Mouse (Mus musculus): Measurements from ENCODE around the gene Ube2q2.
A peak's percentile ranks its signal among the peaks of the same experiment; 100 is the strongest.
"Not testable (repeated sequence)": the region's sequence is repeated elsewhere in the genome, so short reads cannot be mapped to it uniquely, and the experiment has no call there.

Ube2q2 gene

GRCm38 (mm10) chr9:55243280-55243679 lies 94.6 kb downstream of the Ube2q2 start:
- DNase-seq: no peak

- no peak for DNase-seq
Observed at GRCm38 (mm10) chr9:55244079-55244478, 95.4 kb downstream of the Ube2q2 start.

DNA sequence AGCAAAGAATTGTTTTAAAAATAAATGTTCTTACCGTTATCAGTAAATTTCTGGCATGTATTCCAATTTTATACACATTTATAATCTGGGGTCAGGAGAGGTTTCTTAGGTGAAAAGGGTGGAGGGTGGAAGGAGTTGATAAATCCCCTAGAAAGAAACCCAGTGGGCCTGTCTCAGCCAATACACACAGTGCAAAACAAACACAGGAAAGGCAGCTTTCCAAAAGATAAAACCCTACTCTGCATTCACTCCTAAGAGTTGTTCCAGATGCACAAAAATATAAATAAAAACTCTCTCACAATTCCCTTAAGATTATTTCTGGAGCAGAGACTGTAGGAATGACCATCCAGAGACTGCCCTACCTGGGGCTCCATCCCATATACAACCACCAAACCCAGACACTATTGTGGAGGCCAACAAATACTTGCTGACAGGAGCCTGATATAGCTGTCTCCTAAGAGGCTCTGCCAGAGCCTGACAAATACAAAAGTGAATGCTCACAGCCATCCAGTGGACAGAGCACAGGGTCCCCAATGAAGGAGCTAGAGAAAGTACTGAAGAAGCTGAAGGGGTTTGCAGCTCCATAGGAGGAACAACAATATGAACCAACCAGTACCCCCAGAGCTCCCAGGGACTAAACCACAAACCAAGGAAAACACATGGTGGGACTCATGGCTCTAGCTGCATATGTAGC lies 96.5 kb downstream of the Ube2q2 start:
- not testable (repeated sequence) for DNase-seq

DNA sequence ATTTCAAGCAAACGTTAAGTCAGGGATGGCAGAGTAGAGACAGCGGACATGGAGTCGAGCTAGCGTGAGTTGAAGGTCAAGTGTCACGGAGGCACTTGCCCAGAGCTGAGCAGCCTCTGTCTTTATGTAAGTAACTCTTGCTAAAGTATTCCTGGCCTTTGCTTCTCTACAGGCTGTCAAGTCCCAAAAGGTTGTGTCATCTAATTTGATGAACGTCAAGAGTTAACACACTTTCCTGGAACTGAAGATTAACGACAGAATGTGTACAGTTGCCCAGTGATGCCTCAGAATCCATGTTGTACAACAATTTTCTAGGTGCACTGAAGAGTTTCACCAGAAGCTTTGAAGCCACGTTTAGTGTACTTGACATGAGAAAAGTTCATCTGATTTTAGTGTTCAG lies 97.8 kb downstream of the Ube2q2 start:
- DNase-seq: no peak

DNA sequence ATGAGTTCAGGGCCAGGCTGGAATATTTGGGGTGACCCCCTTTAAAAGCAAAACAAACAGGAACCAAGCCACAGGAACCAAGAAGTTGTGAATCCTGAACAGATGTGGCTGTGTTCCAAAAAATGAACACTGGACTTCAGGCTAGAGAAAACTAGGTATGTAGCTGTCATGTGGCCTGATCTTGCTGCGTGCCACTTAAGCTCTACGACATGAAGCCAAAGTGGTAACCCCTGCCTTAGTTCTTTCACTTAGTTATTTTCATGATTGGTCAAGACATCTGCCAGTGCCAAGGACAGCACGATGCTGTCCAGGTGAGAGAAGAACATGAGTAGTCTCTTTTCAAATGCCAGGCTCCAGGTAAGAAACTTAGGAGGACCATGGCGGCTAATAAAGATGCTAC lies 98.3 kb downstream of the Ube2q2 start:
- no peak for DNase-seq

GRCm38 (mm10) chr9:55248465-55248864 lies 99.8 kb downstream of the Ube2q2 start:
- DNase-seq: no peak

- DNase-seq: no peak
Observed at GRCm38 (mm10) chr9:55250595-55251247, 102.1 kb downstream of the Ube2q2 start.

DNA sequence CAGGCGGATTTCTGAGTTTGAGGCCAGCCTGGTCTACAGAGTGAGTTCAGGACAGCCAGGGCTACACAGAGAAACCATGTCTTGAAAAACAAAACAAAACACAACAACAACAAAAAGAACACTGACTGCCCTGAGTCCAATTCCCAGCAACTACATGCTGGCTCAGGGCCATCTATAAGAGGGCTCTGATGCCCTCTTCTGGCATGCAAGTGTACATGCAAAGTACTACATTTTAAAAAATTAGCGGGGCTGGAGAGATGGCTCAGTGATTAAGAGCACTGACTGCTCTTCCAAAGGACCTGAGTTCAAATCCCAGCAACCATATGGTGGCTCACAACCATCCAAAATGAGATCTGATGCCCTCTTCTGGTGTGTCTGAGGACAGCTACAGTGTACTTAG lies 103.4 kb downstream of the Ube2q2 start:
- peak; percentile 9 for DNase-seq

DNA sequence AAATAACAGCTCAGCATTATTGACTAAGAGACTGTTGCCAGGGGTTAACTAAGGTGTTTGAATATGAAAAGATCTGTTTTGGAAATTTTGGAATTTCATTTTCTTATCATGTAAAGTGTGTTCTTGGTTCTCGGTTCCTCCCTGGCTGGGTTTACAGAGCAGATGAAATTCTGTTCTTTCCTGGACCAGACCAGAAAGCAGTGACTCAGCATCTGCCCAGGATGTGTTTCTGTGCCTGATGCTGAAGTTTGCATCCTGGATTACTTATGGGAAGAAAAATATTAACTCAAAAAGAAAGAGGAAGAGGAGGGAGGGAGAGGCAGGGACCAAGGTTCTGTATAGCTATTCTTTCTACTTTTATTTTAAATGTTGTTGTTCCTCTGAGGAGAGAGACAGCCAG lies 105.2 kb downstream of the Ube2q2 start:
- no peak for DNase-seq

- no peak for DNase-seq
Observed at GRCm38 (mm10) chr9:55255056-55255455, 106.4 kb downstream of the Ube2q2 start.

GRCm38 (mm10) chr9:55255604-55256003 lies 107.0 kb downstream of the Ube2q2 start:
- no peak for DNase-seq

DNA sequence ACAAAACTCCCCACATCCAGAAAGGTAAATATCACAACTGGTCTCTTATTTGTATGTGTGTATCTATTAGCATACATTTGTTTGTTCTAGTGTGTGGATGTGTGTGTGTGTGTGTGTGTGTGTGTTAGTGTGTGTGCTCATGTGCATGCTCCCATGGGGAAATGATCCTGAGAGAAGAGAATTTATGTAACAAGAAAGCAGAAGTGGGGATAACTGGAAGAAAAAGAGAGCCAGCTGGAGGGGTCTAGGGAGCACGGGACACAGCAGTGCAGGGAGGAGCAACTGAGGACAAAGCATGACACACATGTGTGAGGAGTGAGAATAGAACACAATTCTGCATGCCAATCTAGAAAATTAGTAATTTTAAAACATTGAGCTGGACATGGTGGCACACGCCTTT lies 108.5 kb downstream of the Ube2q2 start:
- no peak for DNase-seq
